Mouse (Mus musculus): ENCODE data around the gene Ak2.

- TF ChIP-seq CHD2 (IDR thresholded peaks at IDR 0.05; ENCODE audit: low read depth, low read length) (no peak), HCFC1 (IDR thresholded peaks at IDR 0.05; ENCODE audit: borderline replicate concordance, insufficient read depth, low read length) (no peak), MAFK (IDR thresholded peaks at IDR 0.05; ENCODE audit: insufficient read depth, low read depth, low read length) (no peak), ZC3H11A (IDR thresholded peaks at IDR 0.05; ENCODE audit: borderline replicate concordance, low read depth, low read length) (no peak), ZNF384 (IDR thresholded peaks at IDR 0.05; ENCODE audit: low read depth, low read length) (peak; percentile 82)
Observed at GRCm38 (mm10) chr4:128961301-128962028, 30.3 kb upstream of the Ak2 start.
